Mouse (Mus musculus) heart, adult 2 months (tissue): ENCODE measurements around the gene Faap24.

Experiments used
- CTCF ChIP-seq: fragments of 200-600 bp; IDR thresholded peaks from 2 replicates; pipeline ENCODE4 v1.8.1; 2022; ENCODE audit warnings: antibody characterized with exemption, mild to moderate bottlenecking, moderate library complexity
- EP300 ChIP-seq: fragments of 200-500 bp; IDR thresholded peaks from 2 replicates; pipeline ENCODE4 v1.6.1; 2011; ENCODE audit warnings: low read depth, low read length, control low read depth; ENCODE audit not compliant: insufficient read depth
- POLR2A ChIP-seq: fragments of 200-500 bp; IDR thresholded peaks from 2 replicates; pipeline ENCODE4 v1.6.1; 2011; ENCODE audit warnings: mild to moderate bottlenecking, low read depth, low read length, control low read depth; ENCODE audit not compliant: insufficient read depth

DNA sequence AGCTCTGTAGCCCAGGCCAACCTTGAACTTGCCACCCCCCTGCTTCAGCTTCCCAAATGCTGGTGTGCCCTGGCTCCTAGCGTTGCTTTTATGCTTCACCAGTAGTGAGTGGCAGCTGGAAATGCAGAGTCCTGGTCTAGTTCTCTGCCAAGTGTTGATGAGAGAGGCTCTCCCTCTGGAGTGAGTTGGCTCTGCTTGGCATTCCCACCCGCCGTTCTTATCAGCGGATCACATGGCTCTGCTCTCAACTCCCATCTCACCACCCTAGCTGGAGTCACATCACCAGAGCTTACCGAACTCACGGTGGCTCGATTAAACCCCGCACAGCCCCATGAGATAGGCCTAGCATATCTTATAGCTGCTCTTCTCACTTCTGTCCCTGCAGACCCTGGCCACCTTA is 16.3 kb downstream of the Faap24 start:
- TF ChIP-seq CTCF (peak; percentile 20; the same call in 1 of the 2 replicates), EP300 (0 out of 2 replicates have a peak, but pooled peaks have one; percentile 44), POLR2A (no peak)
